Comparison of ENCODE assay signal across 9 mouse cellular contexts in genomic region chr15:6883816-6884215, GRCm38 (mm10). TPM values are rescaled to one million over a fixed set of nuclear protein-coding genes. Genes with fewer than 3 reads are reported as not detected.
A peak's percentile ranks its signal among the peaks of the same experiment; 100 is the strongest.
DNase-seq lines count a peak whose midpoint lies in the region; ATAC-seq lines count a peak whose summit lies in the region.
"Had no signal": no experiment of that assay in that cellular context is flagged by ENCODE, and none has a peak within 500 bp of the region (broad histone marks: within the 10 kb centered on the region; RNA-seq: fewer than 3 reads in every experiment).

No protein-coding gene starts in this region.

- no peak overlapping the region for H3K4me2 ChIP-seq in hindbrain, embryonic 11.5 days (replicated peaks; ENCODE audit: low read depth, low read length)
- H3K4me2 ChIP-seq in hindbrain, embryonic 13.5 days: no peak overlapping the region
- H3K4me2 ChIP-seq: limb, embryonic 13.5 days had no signal

- no peak overlapping the region for H3K27ac ChIP-seq in hindbrain, embryonic 11.5 days (ENCODE audit: low read depth, low read length)
- H3K27ac ChIP-seq in hindbrain, embryonic 13.5 days: no peak overlapping the region
- H3K27ac ChIP-seq in embryonic facial prominence, embryonic 10.5 days (replicated peaks): no peak overlapping the region
- H3K27ac ChIP-seq: limb, embryonic 13.5 days had no signal

- DNase-seq in hindbrain, embryonic 11.5 days (ENCODE audit: low spot score): peak; percentile 76
- peak; percentile 16 for DNase-seq in CD4-positive helper T cell, adult 2 months (ENCODE audit: low read depth, low spot score)
- DNase-seq in adrenal gland, postnatal 25 days: peak; percentile 76
- peak; percentile 71 for DNase-seq in embryonic facial prominence, embryonic 10.5 days (ENCODE audit: low spot score)
- DNase-seq in layer of hippocampus, adult 9-10 months (ENCODE audit: low spot score): peak; percentile 35
- DNase-seq in thymus, postnatal 4 days: peak; percentile 70

- H3K36me3 ChIP-seq in hindbrain, embryonic 11.5 days (ENCODE audit: control insufficient read depth, insufficient read depth, low read length): no peaks in the 10 kb centered on the region
- H3K36me3 ChIP-seq in hindbrain, embryonic 13.5 days: no peaks in the 10 kb centered on the region
- H3K36me3 ChIP-seq in embryonic facial prominence, embryonic 10.5 days (replicated peaks): no peaks in the 10 kb centered on the region
- H3K36me3 ChIP-seq: limb, embryonic 13.5 days had no signal

- no peaks in the 10 kb centered on the region for H3K27me3 ChIP-seq in hindbrain, embryonic 11.5 days (ENCODE audit: control insufficient read depth, insufficient read depth, low read length)
- H3K27me3 ChIP-seq in hindbrain, embryonic 13.5 days: no peaks in the 10 kb centered on the region
- no peaks in the 10 kb centered on the region for H3K27me3 ChIP-seq in embryonic facial prominence, embryonic 10.5 days (replicated peaks; ENCODE audit: low read depth, poor library complexity, severe bottlenecking)
- H3K27me3 ChIP-seq: limb, embryonic 13.5 days had no signal

- ATAC-seq in hindbrain, embryonic 11.5 days (ENCODE audit: low FRiP score): no peak
- no peak for ATAC-seq in hindbrain, embryonic 13.5 days (ENCODE audit: low FRiP score)
- ATAC-seq in megakaryocyte progenitor cell, adult 5-6 weeks (replicated peaks; ENCODE audit: poor library complexity): peak; percentile 48; the same call in 1 of the 2 replicates

- H3K4me1 ChIP-seq in hindbrain, embryonic 11.5 days (replicated peaks; ENCODE audit: control insufficient read depth, insufficient read depth, low read length): no peaks in the 10 kb centered on the region
- H3K4me1 ChIP-seq in hindbrain, embryonic 13.5 days (replicated peaks): 0 out of 2 replicates have a peak, but pooled peaks cover 4% of the 10 kb centered on the region
- no peaks in the 10 kb centered on the region for H3K4me1 ChIP-seq in embryonic facial prominence, embryonic 10.5 days

- no peaks in the 10 kb centered on the region for H3K9me3 ChIP-seq in hindbrain, embryonic 11.5 days (ENCODE audit: control insufficient read depth, low read length)
- H3K9me3 ChIP-seq in hindbrain, embryonic 13.5 days: no peaks in the 10 kb centered on the region
- no peaks in the 10 kb centered on the region for H3K9me3 ChIP-seq in embryonic facial prominence, embryonic 10.5 days
- H3K9me3 ChIP-seq: limb, embryonic 13.5 days had no signal

- no peak overlapping the region for H3K9ac ChIP-seq in hindbrain, embryonic 11.5 days (ENCODE audit: low read depth, low read length)
- no peak overlapping the region for H3K9ac ChIP-seq in hindbrain, embryonic 13.5 days
- H3K9ac ChIP-seq: limb, embryonic 13.5 days had no signal

- 42% methylated on average over 5 of the region's 5 CpGs for WGBS in hindbrain, embryonic 11.5 days
- 56% methylated on average over 5 of the region's 5 CpGs for WGBS in hindbrain, embryonic 13.5 days
- 61% methylated on average over 5 of the region's 5 CpGs for WGBS in embryonic facial prominence, embryonic 10.5 days

- no peak overlapping the region for H3K4me3 ChIP-seq in hindbrain, embryonic 11.5 days (ENCODE audit: low read depth, low read length)
- no peak overlapping the region for H3K4me3 ChIP-seq in hindbrain, embryonic 13.5 days
- H3K4me3 ChIP-seq in embryonic facial prominence, embryonic 10.5 days: no peak overlapping the region
- H3K4me3 ChIP-seq: limb, embryonic 13.5 days had no signal

RNA-seq across cellular contexts. Expression of gene Osmr, which starts 9.0 kb away (rescaled TPM):
- polyA plus RNA-seq in hindbrain, embryonic 11.5 days (2014; fragmentation: Nextera tagmentation; extraction: Ambion mirVana): 0.63 and 1.1 TPM in 2 replicates
- 1.2 and 1.9 TPM in 2 replicates for polyA plus RNA-seq in hindbrain, embryonic 13.5 days (2015; fragmentation: Nextera tagmentation; extraction: Ambion mirVana)
- total RNA-seq in adrenal gland, postnatal 25 days (2021): 5.6 and 5.8 TPM in 2 replicates
- polyA plus RNA-seq in embryonic facial prominence, embryonic 10.5 days (2016; fragmentation: Nextera tagmentation; extraction: Ambion mirVana): 0.35 and 0.36 TPM in 2 replicates
- not detected in 2 replicates for total RNA-seq in megakaryocyte progenitor cell, adult 5-6 weeks (2015)
- not detected in 2 replicates for total RNA-seq in megakaryocyte progenitor cell, adult 5-6 weeks (2017)

Comparison
In these comparisons a context has a peak if more than half of its experiments do, and no peak if none do; other contexts are left out.
1. DNase-seq: peak in every context shown above with its lines; median percentile 76 in hindbrain, embryonic 11.5 days; 76 in adrenal gland, postnatal 25 days; 71 in embryonic facial prominence, embryonic 10.5 days; 70 in thymus, postnatal 4 days; 35 in layer of hippocampus, adult 9-10 months; 16 in CD4-positive helper T cell, adult 2 months.